Mouse (Mus musculus) C2C12 (cell line): Measurements from ENCODE around the gene Cda. TPM values are rescaled to one million over a fixed set of nuclear protein-coding genes. Genes with fewer than 3 reads are reported as not detected.
"Not testable (repeated sequence)": the region's sequence is repeated elsewhere in the genome, so short reads cannot be mapped to it uniquely, and the experiment has no call there.

Source experiments
- H3K27me3 ChIP-seq: one replicate; pipeline ENCODE4 v1.6.1; 2011; ENCODE audit not compliant: control insufficient read depth, insufficient read depth, insufficient read length
- H3K36me3 ChIP-seq: one replicate; pipeline ENCODE4 v1.6.1; 2011; ENCODE audit not compliant: control insufficient read depth, insufficient read depth
- H3K4me3 ChIP-seq: one replicate; pipeline ENCODE4 v1.5.1; 2011; ENCODE audit warnings: mild to moderate bottlenecking, control low read depth; ENCODE audit not compliant: poor library complexity, insufficient read depth, severe bottlenecking
- H3K79me2 ChIP-seq: one replicate; pipeline ENCODE4 v1.6.1; 2011; ENCODE audit not compliant: control insufficient read depth, insufficient read depth
- H3K79me3 ChIP-seq: one replicate; pipeline ENCODE4 v1.6.1; 2011; ENCODE audit warnings: low read depth, control low read depth
- H3ac ChIP-seq: one replicate; pipeline ENCODE3; 2011; ENCODE audit warnings: low read depth; ENCODE audit not compliant: control insufficient read depth, insufficient read length
- CEBPB ChIP-seq: IDR thresholded peaks from one replicate; pipeline ENCODE4 v1.6.1; 2011; ENCODE audit warnings: low read depth, mild to moderate bottlenecking, control low read depth, moderate library complexity
- CTCF ChIP-seq: IDR thresholded peaks from one replicate; pipeline ENCODE4 v1.5.1; 2011; ENCODE audit not compliant: control insufficient read depth, insufficient read depth, insufficient read length
- FOSL1 ChIP-seq: IDR thresholded peaks from one replicate; pipeline ENCODE4 v1.8.0; 2011; ENCODE audit warnings: mild to moderate bottlenecking, low read length; ENCODE audit not compliant: poor library complexity, insufficient read depth, severe bottlenecking
- MAX ChIP-seq: IDR thresholded peaks from one replicate; pipeline ENCODE4 v1.6.1; 2011; ENCODE audit warnings: mild to moderate bottlenecking, control low read depth
- MYOD1 ChIP-seq: IDR thresholded peaks from one replicate; pipeline ENCODE4 v1.6.1; 2011; ENCODE audit warnings: low read depth; ENCODE audit not compliant: control insufficient read depth, insufficient read length
- MYOG ChIP-seq: IDR thresholded peaks from one replicate; pipeline ENCODE4 v1.6.1; 2011; ENCODE audit not compliant: control insufficient read depth, insufficient read length; ENCODE audit errors: extremely low read depth
- USF1 ChIP-seq: IDR thresholded peaks from one replicate; pipeline ENCODE4 v1.6.1; 2011; ENCODE audit warnings: low read depth, mild to moderate bottlenecking, control low read depth, moderate library complexity
- polyA plus RNA-seq: library from polyadenylated mRNA; unstranded; fragments of >200 nt; fragmentation: generic; extraction: Trizol; gene quantifications from one replicate; pipeline ENCODE4 v1.2.1, GENCODE M21; 2012; ENCODE audit warnings: missing spikeins

Cda gene
- polyA plus RNA-seq, 1 experiment = 8.7 TPM

DNA sequence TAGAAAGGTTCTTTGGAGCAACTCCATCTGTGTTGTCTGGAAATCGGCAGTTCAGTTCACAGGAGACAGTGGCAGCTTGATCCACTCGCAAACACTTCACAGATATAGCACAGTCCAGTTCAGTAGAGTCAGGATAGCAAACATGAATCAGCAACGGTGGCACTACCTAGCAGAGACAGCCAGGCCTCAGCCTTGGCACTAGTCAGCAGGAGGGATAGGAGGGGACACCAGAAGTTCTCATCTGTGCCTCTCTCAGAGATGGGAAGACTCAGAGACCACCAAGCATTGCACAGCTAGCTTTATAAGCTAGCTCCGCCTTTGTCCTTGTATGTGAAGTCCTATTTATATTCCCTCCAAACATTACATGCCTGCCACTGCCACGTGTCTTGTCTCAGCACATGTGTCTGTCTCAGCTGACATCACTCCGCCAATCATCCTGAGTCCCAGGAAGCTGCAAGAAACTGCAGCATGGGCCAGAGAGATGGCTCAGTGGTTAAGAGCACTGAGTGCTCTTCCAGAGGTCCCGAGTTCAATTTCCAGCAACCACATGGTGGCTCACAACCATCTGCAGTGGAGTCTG lies 39.8 kb downstream of the Cda start:
- H3K4me3 ChIP-seq = no peak overlapping the region
- H3ac ChIP-seq = no peak overlapping the region
- H3K36me3 ChIP-seq = no peaks in the 10 kb centered on the region
- H3K79me2 ChIP-seq = no peaks in the 10 kb centered on the region
- TF ChIP-seq MYOG (no peak), CTCF (no peak), USF1 (no peak), MAX (no peak)
- H3K27me3 ChIP-seq = no peaks in the 10 kb centered on the region
- H3K79me3 ChIP-seq = no peaks in the 10 kb centered on the region

DNA sequence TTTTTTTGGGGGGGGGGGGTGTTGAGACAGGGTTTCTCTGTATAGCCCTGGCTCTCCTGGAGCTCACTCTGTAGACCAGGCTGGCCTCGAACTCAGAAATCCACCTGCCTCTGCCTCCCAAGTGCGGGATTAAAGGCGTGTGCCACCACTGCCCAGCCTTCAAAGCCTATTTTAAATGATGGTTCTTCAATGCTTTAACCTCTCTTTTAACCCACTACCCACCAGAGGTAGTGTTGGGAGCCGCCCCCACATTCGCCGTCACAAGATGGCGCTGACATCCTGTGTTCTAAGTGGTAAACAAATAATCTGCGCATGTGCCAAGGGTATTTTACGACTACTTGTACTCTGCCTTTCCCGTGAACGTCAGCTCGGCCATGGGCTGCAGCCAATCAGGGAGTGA lies 40.6 kb downstream of the Cda start:
- H3K36me3 ChIP-seq, H3ac ChIP-seq, H3K79me2 ChIP-seq, H3K27me3 ChIP-seq, H3K79me3 ChIP-seq, H3K4me3 ChIP-seq: not testable (repeated sequence)

DNA sequence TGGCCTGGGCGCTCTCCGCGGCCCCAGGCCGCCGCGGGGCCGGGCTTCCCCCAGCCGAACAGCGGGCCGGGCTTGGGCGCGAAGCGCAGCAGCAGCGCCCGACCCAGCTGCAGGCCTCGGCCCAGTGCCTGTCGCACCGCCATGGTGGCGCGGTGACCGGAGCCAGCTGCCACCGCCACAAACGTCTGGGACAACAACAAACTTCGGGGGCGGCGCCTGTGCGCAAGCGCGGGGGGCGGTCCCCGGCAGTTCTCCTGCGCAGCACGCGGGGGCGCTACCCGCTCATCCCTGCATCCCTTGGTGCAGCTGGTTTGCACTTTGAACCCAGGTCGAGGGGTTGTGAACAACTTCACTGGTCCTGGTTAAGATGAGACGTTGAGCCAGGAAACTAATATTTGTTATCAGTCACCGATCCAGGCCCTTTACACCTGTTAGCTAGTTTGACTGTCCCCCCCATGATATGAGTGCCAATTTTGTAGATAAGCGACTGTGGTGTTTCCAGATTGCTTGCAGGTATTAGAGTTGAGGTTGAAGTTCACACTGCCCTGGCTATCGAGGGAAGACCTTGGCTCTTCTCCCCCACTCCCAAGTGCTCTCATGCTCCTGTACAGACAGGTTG lies 41.6 kb downstream of the Cda start, which contains the start of gene Pink1:
Gene Pink1, minus strand, starts transcription at position 231 of the 619 bp plus-strand sequence.
- Histone ChIP-seq H3K36me3 (no peaks in the 10 kb centered on the region), H3ac (peak within 1 kb of the TSS; percentile 73), H3K79me2 (no peaks in the 10 kb centered on the region), H3K79me3 (no peaks in the 10 kb centered on the region), H3K27me3 (no peaks in the 10 kb centered on the region), H3K4me3 (peak within 1 kb of the TSS; percentile 71)
- no peak for TF ChIP-seq USF1
- no peak for TF ChIP-seq MAX
- no peak for TF ChIP-seq MYOG
- no peak for TF ChIP-seq MYOD1
- TF ChIP-seq FOSL1 = no peak
- no peak for TF ChIP-seq CEBPB
- peak; percentile 99 for TF ChIP-seq CTCF

DNA sequence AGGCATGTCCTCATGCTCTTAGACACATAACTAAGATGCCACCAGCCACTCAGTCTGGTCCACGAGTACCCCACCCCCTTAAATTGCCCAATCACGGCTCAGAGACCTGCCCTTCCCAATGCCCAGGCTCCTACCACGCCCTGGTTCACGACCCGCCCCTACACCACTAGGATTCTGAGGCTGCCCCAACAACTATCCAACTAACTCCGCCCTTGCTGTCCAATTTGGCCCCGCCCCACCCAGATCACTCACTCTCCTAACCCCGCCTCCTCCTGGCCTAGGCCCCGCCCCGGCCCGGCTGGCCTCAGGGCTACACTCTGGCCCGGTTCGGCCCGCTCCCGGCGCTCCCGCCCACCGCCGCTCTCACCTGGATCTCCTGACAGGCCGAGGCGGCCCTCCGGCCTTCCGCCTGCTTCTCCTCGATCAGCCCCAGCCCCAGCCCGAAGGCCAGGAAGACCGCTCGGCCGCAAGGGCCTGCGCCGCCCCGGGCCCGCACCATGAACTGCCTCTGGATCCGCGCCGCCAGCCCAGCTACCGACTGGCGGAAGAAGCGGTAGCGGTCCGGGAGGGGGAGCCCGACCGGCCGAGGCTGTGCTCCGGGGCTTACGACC lies 42.2 kb downstream of the Cda start:
- H3ac ChIP-seq = peak overlapping the region; percentile 73
- H3K79me2 ChIP-seq = no peaks in the 10 kb centered on the region
- H3K79me3 ChIP-seq = no peaks in the 10 kb centered on the region
- no peaks in the 10 kb centered on the region for H3K36me3 ChIP-seq
- TF ChIP-seq CEBPB (peak; percentile 56), USF1 (no peak), MYOG (no peak), CTCF (peak; percentile 4), FOSL1 (no peak), MAX (peak; percentile 13), MYOD1 (no peak)
- no peaks in the 10 kb centered on the region for H3K27me3 ChIP-seq
- H3K4me3 ChIP-seq = peak overlapping the region; percentile 71

DNA sequence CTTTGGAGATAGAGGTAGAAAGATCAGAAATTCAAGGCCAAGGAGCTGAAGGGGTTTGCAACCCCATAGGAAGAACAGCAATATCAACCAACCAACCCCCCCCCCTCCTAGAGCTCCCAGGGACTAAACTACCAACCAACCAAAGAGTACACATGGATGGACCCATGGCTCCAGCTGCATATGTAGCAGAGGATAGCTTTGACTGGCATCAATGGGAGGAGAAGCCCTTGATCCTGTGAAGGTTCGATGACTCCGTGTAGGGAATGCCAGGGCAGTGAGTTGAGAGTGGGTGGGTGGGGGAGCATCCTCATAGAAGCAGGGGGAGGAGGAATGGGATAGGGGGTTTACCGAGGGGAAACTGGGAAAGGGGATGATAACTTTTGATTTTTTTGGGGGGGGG lies 43.3 kb downstream of the Cda start:
- Histone ChIP-seq H3ac (no peak overlapping the region), H3K27me3 (no peaks in the 10 kb centered on the region), H3K79me3 (no peaks in the 10 kb centered on the region), H3K36me3 (no peaks in the 10 kb centered on the region), H3K4me3 (no peak overlapping the region), H3K79me2 (no peaks in the 10 kb centered on the region)
- TF ChIP-seq FOSL1 (no peak), MYOG (no peak), CTCF (no peak), MAX (no peak), USF1 (no peak), CEBPB (no peak), MYOD1 (no peak)

DNA sequence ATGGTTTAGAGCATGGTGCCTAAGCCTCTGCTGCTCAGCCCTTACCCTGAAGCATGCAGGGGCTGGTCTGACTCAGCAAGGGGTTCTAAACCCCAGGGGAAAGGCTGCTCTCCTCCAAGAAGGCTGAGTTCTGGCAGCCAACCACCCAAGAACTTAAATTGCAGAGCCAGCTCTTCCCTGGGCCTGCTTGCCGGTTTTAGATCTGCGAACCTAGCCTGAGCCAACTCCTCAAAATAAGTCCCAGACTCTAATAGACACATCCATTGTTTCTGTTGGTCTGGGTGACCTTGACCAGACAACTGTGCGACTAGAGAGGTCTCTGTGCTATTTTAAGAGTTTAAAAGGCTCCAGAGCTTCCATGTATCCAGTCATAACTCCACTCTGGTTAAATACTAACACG lies 44.0 kb downstream of the Cda start:
- no peak for TF ChIP-seq CEBPB
- TF ChIP-seq FOSL1 = no peak
- no peak for TF ChIP-seq USF1
- TF ChIP-seq MAX = no peak
- TF ChIP-seq MYOD1 = no peak
- TF ChIP-seq CTCF = no peak
- no peak for TF ChIP-seq MYOG
- H3K27me3 ChIP-seq = no peaks in the 10 kb centered on the region
- H3K79me2 ChIP-seq = no peaks in the 10 kb centered on the region
- no peak overlapping the region for H3ac ChIP-seq
- H3K4me3 ChIP-seq = no peak overlapping the region
- H3K36me3 ChIP-seq = no peaks in the 10 kb centered on the region
- H3K79me3 ChIP-seq = no peaks in the 10 kb centered on the region
